Mouse (Mus musculus) kidney, embryonic 14.5 days (tissue): ENCODE results near the gene Rab40b. TPM values are rescaled to one million over a fixed set of nuclear protein-coding genes. Genes with fewer than 3 reads are reported as not detected.
"Not testable (repeated sequence)": the region's sequence is repeated elsewhere in the genome, so short reads cannot be mapped to it uniquely, and the experiment has no call there.

ENCODE experiments used
- ATAC-seq: fragments of 200-750 bp; cut with Nextera tagmentation; 2 replicates; pipeline ENCODE4 v1.8.0; 2017; ENCODE audit warnings: moderate number of reproducible peaks, mild to moderate bottlenecking, moderate TSS enrichment, moderate library complexity; ENCODE audit not compliant: low FRiP score, low TSS enrichment
- H3K27ac ChIP-seq: fragments of 300-500 bp; sonication (generic); 2 replicates; pipeline ENCODE4 v1.5.1; 2014; ENCODE audit warnings: low read depth, mild to moderate bottlenecking, low read length, moderate library complexity, mixed read lengths
- H3K27me3 ChIP-seq: fragments of 300-500 bp; sonication (generic); 2 replicates; pipeline ENCODE4 v1.6.1; 2014; ENCODE audit warnings: mild to moderate bottlenecking, low read length; ENCODE audit not compliant: control insufficient read depth, insufficient read depth
- H3K36me3 ChIP-seq: fragments of 300-500 bp; sonication (generic); 2 replicates; pipeline ENCODE4 v1.6.1; 2014; ENCODE audit warnings: low read length, mixed read lengths; ENCODE audit not compliant: control insufficient read depth, insufficient read depth
- H3K4me1 ChIP-seq: fragments of 300-500 bp; sonication (generic); 2 replicates; pipeline ENCODE4 v1.6.1; 2014; ENCODE audit warnings: low read length, mixed read lengths; ENCODE audit not compliant: control insufficient read depth, insufficient read depth
- H3K4me2 ChIP-seq: fragments of 300-500 bp; sonication (generic); replicated peaks from 2 replicates; pipeline ENCODE4 v1.6.1; 2014; ENCODE audit warnings: low read depth, mild to moderate bottlenecking, low read length
- H3K4me3 ChIP-seq: fragments of 300-500 bp; sonication (generic); 2 replicates; pipeline ENCODE4 v1.5.1; 2014; ENCODE audit warnings: mild to moderate bottlenecking, low read length
- H3K9ac ChIP-seq: fragments of 300-500 bp; sonication (generic); 2 replicates; pipeline ENCODE4 v1.6.1; 2014; ENCODE audit warnings: low read depth, mild to moderate bottlenecking, low read length, moderate library complexity
- H3K9me3 ChIP-seq: fragments of 300-500 bp; sonication (generic); 2 replicates; pipeline ENCODE4 v1.6.1; 2016; ENCODE audit warnings: low read length; ENCODE audit not compliant: control insufficient read depth
- WGBS: fragments of 180-500 bp; shearing (Covaris S2); extraction: QIAGEN DNeasy Blood & Tissue Kit; methylation state at CpG from one replicate; pipeline ENCODE4 v1.1.7; 2014; 5-methylcytosine and 5-hydroxymethylcytosine counted together
- polyA plus RNA-seq: library from polyadenylated mRNA; unstranded; fragments of >200 nt; fragmentation: Nextera tagmentation; extraction: Ambion mirVana; gene quantifications from 2 replicates; pipeline ENCODE4 v1.2.1, GENCODE M21; 2014

The Rab40b gene
- polyA plus RNA-seq, 1 experiment from 2014 or later: 4.3 TPM

DNA sequence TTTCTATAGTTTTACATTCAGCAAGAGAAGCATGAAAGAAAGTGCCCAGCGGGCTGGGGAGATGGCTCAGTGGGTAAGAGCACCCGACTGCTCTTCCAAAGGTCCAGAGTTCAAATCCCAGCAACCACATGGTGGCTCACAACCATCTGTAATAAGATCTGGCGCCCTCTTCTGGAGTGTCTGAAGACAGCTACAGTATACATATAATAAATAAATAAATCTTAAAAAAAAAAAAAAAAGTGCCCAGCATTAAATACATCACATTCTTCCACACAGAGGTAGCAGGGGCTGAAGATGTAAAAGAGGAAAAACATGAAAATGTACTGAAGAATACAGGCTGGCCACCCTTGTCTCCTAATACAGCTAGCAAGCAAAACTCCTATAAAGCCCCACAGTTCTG, 39.3 kb downstream of the Rab40b start:
- not testable (repeated sequence) for H3K27me3 ChIP-seq, H3K4me3 ChIP-seq, H3K9me3 ChIP-seq, H3K27ac ChIP-seq, ATAC-seq, H3K4me2 ChIP-seq, H3K9ac ChIP-seq
- H3K36me3 ChIP-seq: peaks cover 34% of the 10 kb centered on the region; the same call in 1 of the 2 replicates
- 82% methylated on average over 3 of the region's 3 CpGs for WGBS
- H3K4me1 ChIP-seq: peaks cover 12% of the 10 kb centered on the region; the same call in 1 of the 2 replicates

DNA sequence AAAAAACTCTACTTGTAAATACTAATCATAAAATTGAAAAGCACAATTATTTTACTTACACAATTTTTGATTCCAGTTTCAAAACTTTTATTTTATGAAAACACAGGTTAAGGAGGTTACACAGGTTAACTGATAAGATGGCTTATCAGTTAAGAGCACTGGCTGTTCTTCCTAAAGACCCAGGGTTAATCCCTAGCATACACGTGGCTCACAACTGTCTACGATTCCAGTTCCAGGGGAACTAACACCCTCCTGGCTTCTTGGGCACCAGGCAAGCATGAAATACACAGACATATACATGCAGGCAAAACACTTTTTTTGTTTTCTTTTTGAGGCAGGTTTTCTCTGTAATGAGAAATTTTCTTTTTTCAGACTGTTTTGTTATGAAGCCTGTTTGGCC, 39.9 kb downstream of the Rab40b start:
- peaks cover 34% of the 10 kb centered on the region; the same call in 1 of the 2 replicates for H3K36me3 ChIP-seq
- no peak overlapping the region for H3K27ac ChIP-seq
- no peak overlapping the region for H3K4me2 ChIP-seq
- no peaks in the 10 kb centered on the region for H3K9me3 ChIP-seq
- no peaks in the 10 kb centered on the region for H3K27me3 ChIP-seq
- no peak overlapping the region for H3K4me3 ChIP-seq
- peaks cover 9% of the 10 kb centered on the region; the same call in 1 of the 2 replicates for H3K4me1 ChIP-seq
- WGBS: 86% methylated on average over 2 of the region's 2 CpGs
- no peak overlapping the region for H3K9ac ChIP-seq
- no peak for ATAC-seq

DNA sequence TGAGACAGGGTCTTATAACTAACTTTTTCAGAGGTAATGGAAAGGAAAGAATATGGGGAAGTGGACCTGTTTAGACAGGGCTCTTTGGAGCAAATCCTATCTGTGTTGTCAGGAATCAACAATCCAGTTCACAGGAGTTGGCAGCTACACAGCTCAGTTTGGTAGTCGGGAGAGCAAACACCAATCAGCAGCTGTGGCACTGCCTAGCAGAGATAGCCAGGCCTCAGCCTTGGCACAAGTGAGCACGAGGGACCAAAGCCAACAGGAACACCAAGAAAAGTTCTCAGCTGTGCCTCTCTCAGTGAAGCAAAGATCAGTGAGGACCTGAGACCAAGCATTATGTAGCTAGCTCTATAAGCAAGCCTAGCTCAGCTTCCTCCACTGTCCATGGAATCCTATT, 41.0 kb downstream of the Rab40b start:
- Histone ChIP-seq H3K27me3 (no peaks in the 10 kb centered on the region), H3K9me3 (no peaks in the 10 kb centered on the region), H3K4me2 (no peak overlapping the region), H3K36me3 (peaks cover 34% of the 10 kb centered on the region; the same call in 1 of the 2 replicates), H3K4me1 (no peaks in the 10 kb centered on the region), H3K27ac (no peak overlapping the region), H3K4me3 (no peak overlapping the region), H3K9ac (no peak overlapping the region)
- ATAC-seq: no peak
- WGBS: 91% methylated on average over 2 of the region's 2 CpGs

DNA sequence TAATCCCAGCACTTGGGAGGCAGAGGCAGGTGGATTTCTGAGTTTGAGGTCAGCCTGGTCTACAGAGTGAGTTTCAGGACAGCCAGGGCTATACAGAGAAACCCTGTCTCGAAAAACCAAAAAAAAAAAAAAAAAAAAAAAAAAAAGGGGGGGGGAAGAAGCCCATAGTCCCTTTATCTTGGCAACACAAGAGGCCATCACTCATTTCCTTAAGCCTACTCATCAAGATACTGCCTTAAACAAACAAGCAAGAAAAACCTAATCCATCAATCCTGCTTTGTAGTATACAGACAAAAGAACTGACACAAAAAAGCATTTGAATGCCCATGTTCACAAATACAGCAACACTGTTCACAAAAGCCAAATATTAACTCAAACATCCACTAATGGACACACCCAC, 45.6 kb downstream of the Rab40b start:
- H3K27ac ChIP-seq, ATAC-seq, H3K9ac ChIP-seq, H3K4me1 ChIP-seq, H3K4me2 ChIP-seq, H3K4me3 ChIP-seq, H3K27me3 ChIP-seq, H3K9me3 ChIP-seq: not testable (repeated sequence)
- peaks cover 30% of the 10 kb centered on the region; the same call in 1 of the 2 replicates for H3K36me3 ChIP-seq
- no CpG with 5 or more reads among the region's 1 CpGs for WGBS

DNA sequence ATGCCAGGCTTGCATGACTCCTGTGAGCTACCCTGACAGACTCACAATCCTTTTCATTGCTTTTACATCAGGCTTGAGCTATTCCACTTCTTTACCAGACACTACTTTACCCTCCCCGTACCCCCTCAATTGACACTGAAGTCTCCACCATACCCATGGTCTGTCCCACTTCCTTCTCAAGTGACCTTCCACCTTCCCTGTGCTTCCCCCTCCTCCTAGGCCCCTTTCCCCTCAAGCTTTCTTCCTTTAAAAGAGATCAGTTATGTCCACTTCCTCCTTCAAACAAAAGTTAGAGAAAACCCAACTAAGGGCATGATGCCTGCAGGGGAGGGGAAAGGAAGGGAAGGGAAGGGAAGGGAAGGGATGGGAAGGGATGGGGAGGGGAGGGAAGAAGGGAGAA, 47.8 kb downstream of the Rab40b start:
- no peak overlapping the region for H3K9ac ChIP-seq
- H3K4me1 ChIP-seq: no peaks in the 10 kb centered on the region
- peaks cover 31% of the 10 kb centered on the region for H3K36me3 ChIP-seq
- 79% methylated on average over 1 of the region's 1 CpGs for WGBS
- no peaks in the 10 kb centered on the region for H3K9me3 ChIP-seq
- H3K4me2 ChIP-seq: no peak overlapping the region
- no peak overlapping the region for H3K27ac ChIP-seq
- no peaks in the 10 kb centered on the region for H3K27me3 ChIP-seq
- no peak for ATAC-seq
- H3K4me3 ChIP-seq: no peak overlapping the region

DNA sequence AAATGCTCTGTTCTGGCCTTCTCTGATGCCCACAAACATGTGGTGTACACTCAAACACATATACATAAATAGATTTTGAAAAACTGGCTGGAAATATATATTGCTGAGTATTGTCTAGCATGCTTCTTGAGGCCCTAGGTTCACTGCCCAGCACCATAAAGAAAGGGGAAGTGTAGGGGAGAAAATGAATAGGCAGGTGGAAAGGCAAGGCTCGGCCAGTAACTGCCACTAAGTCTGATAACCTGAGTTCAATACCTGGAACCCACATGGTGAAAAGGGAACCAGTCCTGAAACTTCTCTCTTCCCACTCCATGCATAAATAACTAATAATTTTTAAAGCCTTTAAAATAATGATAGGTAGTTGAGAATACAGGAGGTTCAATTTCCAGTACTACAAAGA, 48.4 kb downstream of the Rab40b start:
- Histone ChIP-seq H3K4me1 (no peaks in the 10 kb centered on the region), H3K4me2 (no peak overlapping the region), H3K36me3 (peaks cover 33% of the 10 kb centered on the region), H3K27me3 (no peaks in the 10 kb centered on the region), H3K27ac (no peak overlapping the region), H3K4me3 (no peak overlapping the region), H3K9ac (no peak overlapping the region), H3K9me3 (no peaks in the 10 kb centered on the region)
- ATAC-seq: no peak
- WGBS: 85% methylated on average over 1 of the region's 1 CpGs

DNA sequence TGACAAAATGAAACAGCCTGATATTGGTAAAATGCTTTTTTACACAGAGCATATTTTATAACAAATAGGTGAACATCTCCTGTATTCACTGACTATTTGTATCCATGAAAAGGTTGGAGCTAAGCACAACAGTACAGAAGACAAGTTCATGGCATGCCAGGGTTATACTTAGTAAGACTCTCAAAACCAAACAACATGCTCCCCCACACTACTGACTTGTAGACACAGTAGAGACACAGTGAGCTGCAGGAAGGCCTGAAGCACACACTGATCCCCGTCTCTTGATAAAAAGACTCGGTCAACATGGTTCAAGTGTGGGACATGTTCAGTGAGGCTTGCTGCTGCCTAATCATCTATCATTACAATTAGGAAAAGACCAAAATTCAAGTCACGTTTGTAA, 56.4 kb downstream of the Rab40b start:
- no peak for ATAC-seq
- Histone ChIP-seq H3K36me3 (peaks cover 74% of the 10 kb centered on the region), H3K4me1 (no peaks in the 10 kb centered on the region), H3K27ac (no peak overlapping the region), H3K9ac (no peak overlapping the region), H3K9me3 (no peaks in the 10 kb centered on the region), H3K27me3 (no peaks in the 10 kb centered on the region), H3K4me3 (no peak overlapping the region), H3K4me2 (no peak overlapping the region)
- WGBS: 92% methylated on average over 3 of the region's 3 CpGs

DNA sequence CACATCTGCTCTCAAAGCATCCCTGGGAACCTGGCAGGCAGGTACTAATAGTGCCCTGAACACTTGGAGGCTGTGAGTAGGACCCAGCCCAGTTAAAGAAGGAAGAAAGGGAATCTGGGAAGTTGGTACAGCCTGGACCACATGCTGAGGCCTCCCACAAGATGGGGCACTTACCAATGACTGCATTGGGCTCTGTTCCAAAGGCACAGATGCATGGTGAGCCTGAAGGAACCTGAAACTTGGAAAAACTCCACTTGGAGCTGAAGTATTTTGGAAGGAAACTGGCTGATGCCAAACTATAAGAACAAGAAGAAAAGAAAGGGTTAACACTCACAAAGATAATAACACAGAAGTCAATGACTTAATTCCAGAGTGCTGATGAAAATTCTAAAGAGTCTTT, 59.4 kb downstream of the Rab40b start:
- peaks cover 52% of the 10 kb centered on the region for H3K36me3 ChIP-seq
- no peak for ATAC-seq

DNA sequence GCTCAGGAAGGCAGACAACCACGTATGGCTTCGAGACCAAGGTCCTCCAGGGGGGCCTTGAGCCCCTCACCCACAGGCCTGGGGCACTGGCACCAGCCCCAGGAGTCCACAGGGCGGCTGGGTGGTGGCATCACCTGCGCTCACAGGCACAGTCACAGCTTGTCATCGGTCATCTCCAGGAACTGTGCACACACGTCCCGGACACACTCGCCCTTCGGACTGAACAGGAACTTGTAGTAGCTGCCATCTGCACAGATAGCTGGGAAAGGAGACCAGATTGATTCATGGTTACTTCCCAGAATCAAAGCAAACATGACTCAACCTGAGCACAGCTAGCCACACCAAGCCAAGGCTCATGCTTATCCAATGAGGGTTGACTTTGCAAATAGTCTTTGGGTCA, 59.8 kb downstream of the Rab40b start:
- Histone ChIP-seq H3K27me3 (no peaks in the 10 kb centered on the region), H3K4me2 (no peak overlapping the region), H3K4me1 (no peaks in the 10 kb centered on the region), H3K27ac (no peak overlapping the region), H3K9ac (no peak overlapping the region), H3K9me3 (no peaks in the 10 kb centered on the region), H3K36me3 (peaks cover 48% of the 10 kb centered on the region), H3K4me3 (no peak overlapping the region)
- no peak for ATAC-seq
- WGBS: 95% methylated on average over 9 of the region's 9 CpGs

More for the DNA sequence above, 59.4 kb downstream of the Rab40b start:
- Histone ChIP-seq H3K4me1 (no peaks in the 10 kb centered on the region), H3K27me3 (no peaks in the 10 kb centered on the region), H3K27ac (no peak overlapping the region), H3K9me3 (no peaks in the 10 kb centered on the region), H3K9ac (no peak overlapping the region), H3K4me3 (no peak overlapping the region), H3K4me2 (no peak overlapping the region)
